In genomic region chr6:120294056-120294784, GRCm38 (mm10) we compare ENCODE assay signal across 8 mouse cellular contexts. TPM values are rescaled to one million over a fixed set of nuclear protein-coding genes. Genes with fewer than 3 reads are reported as not detected.
DNase-seq lines count a peak whose midpoint lies in the region; ATAC-seq lines count a peak whose summit lies in the region.

Gene D330020A13Rik (plus strand): TSS chr6:120294364.
Gene B4galnt3 (minus strand): TSS chr6:120294559.

- no peaks in the 10 kb centered on the region for H3K36me3 ChIP-seq in megakaryocyte, embryonic 14.5 days (replicated peaks; ENCODE audit: low read length)
- no peaks in the 10 kb centered on the region for H3K36me3 ChIP-seq in heart, embryonic 16.5 days (ENCODE audit: control insufficient read depth, insufficient read depth)
- no peaks in the 10 kb centered on the region for H3K36me3 ChIP-seq in liver, embryonic 13.5 days
- H3K36me3 ChIP-seq in neural tube, embryonic 13.5 days = no peaks in the 10 kb centered on the region

- peaks cover 69% of the 10 kb centered on the region for H3K27me3 ChIP-seq in megakaryocyte, embryonic 14.5 days (replicated peaks)
- peaks cover 15% of the 10 kb centered on the region for H3K27me3 ChIP-seq in heart, embryonic 16.5 days (ENCODE audit: control insufficient read depth, insufficient read depth, low read length)
- H3K27me3 ChIP-seq in liver, embryonic 13.5 days = peaks cover 78% of the 10 kb centered on the region
- H3K27me3 ChIP-seq in neural tube, embryonic 13.5 days = peaks cover 51% of the 10 kb centered on the region

- DNase-seq in kidney, postnatal 14 days = peak; percentile 69
- no peak for DNase-seq in liver, embryonic 13.5 days
- peak; percentile 79 for DNase-seq in thymus, postnatal 4 days

- peak within 1 kb of the TSS; percentile 84 for H3K4me2 ChIP-seq in heart, embryonic 16.5 days (ENCODE audit: low read depth, low read length)
- H3K4me2 ChIP-seq in liver, embryonic 13.5 days = peak within 1 kb of the TSS; percentile 74
- peak within 1 kb of the TSS; percentile 99 for H3K4me2 ChIP-seq in neural tube, embryonic 13.5 days

- ATAC-seq in megakaryocyte, adult 5-6 weeks (ENCODE audit: poor library complexity, severe bottlenecking) = no peak
- peak; percentile 53 for ATAC-seq in common myeloid progenitor, adult 5-6 weeks (replicated peaks; ENCODE audit: low read depth, poor library complexity, severe bottlenecking)
- peak; percentile 70 for ATAC-seq in heart, embryonic 16.5 days (replicated peaks; ENCODE audit: extremely low read depth, insufficient read depth, low FRiP score)
- no peak for ATAC-seq in liver, embryonic 13.5 days (ENCODE audit: low read depth)
- ATAC-seq in neural tube, embryonic 13.5 days (ENCODE audit: low read depth) = peak; percentile 86

- peak within 1 kb of the TSS; percentile 91 for H3K4me3 ChIP-seq in megakaryocyte, embryonic 14.5 days (replicated peaks)
- peak within 1 kb of the TSS; percentile 64 for H3K4me3 ChIP-seq in heart, embryonic 16.5 days (ENCODE audit: low read length)
- H3K4me3 ChIP-seq in liver, embryonic 13.5 days (replicated peaks) = peak within 1 kb of the TSS; percentile 57
- H3K4me3 ChIP-seq in neural tube, embryonic 13.5 days = peak within 1 kb of the TSS; percentile 66

- peaks cover 14% of the 10 kb centered on the region for H3K4me1 ChIP-seq in megakaryocyte, embryonic 14.5 days
- H3K4me1 ChIP-seq in heart, embryonic 16.5 days (ENCODE audit: control insufficient read depth, insufficient read depth, low read length) = peaks cover 3% of the 10 kb centered on the region
- peaks cover 12% of the 10 kb centered on the region for H3K4me1 ChIP-seq in liver, embryonic 13.5 days (replicated peaks)
- peaks cover 12% of the 10 kb centered on the region for H3K4me1 ChIP-seq in neural tube, embryonic 13.5 days (replicated peaks)

- peak within 1 kb of the TSS; percentile 61 for H3K9ac ChIP-seq in heart, embryonic 16.5 days (ENCODE audit: low read length)
- peak within 1 kb of the TSS; percentile 15; the same call in 1 of the 2 replicates for H3K9ac ChIP-seq in liver, embryonic 13.5 days
- peak within 1 kb of the TSS; percentile 73 for H3K9ac ChIP-seq in neural tube, embryonic 13.5 days

- under 1% methylated on average over 77 of the region's 79 CpGs for WGBS in heart, embryonic 16.5 days
- under 1% methylated on average over 79 of the region's 79 CpGs for WGBS in liver, embryonic 13.5 days (ENCODE audit: insufficient replicate concordance)
- under 1% methylated on average over 59 of the region's 79 CpGs for WGBS in neural tube, embryonic 13.5 days

- H3K27ac ChIP-seq in heart, embryonic 16.5 days (ENCODE audit: low read length) = no peak within 1 kb of the TSS
- H3K27ac ChIP-seq in liver, embryonic 13.5 days = no peak within 1 kb of the TSS
- H3K27ac ChIP-seq in neural tube, embryonic 13.5 days (replicated peaks) = no peak within 1 kb of the TSS

- peaks cover 19% of the 10 kb centered on the region for H3K9me3 ChIP-seq in megakaryocyte, embryonic 14.5 days
- H3K9me3 ChIP-seq in heart, embryonic 16.5 days (replicated peaks; ENCODE audit: control insufficient read depth, low read length) = no peaks in the 10 kb centered on the region
- no peaks in the 10 kb centered on the region for H3K9me3 ChIP-seq in liver, embryonic 13.5 days (replicated peaks)
- H3K9me3 ChIP-seq in neural tube, embryonic 13.5 days = no peaks in the 10 kb centered on the region

RNA-seq across cellular contexts. Expression of gene D330020A13Rik, which starts in this region (rescaled TPM):
- not detected in 2 replicates for polyA plus RNA-seq in megakaryocyte, embryonic 14.5 days (2012; ENCODE audit: insufficient read depth, low replicate concordance)
- not detected in 2 replicates for total RNA-seq in megakaryocyte, adult 5-6 weeks (2015)
- not detected in 2 replicates for total RNA-seq in megakaryocyte, adult 5-6 weeks (2017)
- not detected in 2 replicates for total RNA-seq in common myeloid progenitor, adult 5-6 weeks (2017)
- polyA plus RNA-seq in heart, embryonic 16.5 days (2015; fragmentation: Nextera tagmentation; extraction: Ambion mirVana) = 0.49 TPM in 1 of 2 replicates, not detected in the other
- not detected in 2 replicates for polyA plus RNA-seq in liver, embryonic 13.5 days (2015; fragmentation: Nextera tagmentation; extraction: Ambion mirVana)
- polyA plus RNA-seq in neural tube, embryonic 13.5 days (2015; fragmentation: Nextera tagmentation; extraction: Ambion mirVana) = 0.29 TPM in 1 of 2 replicates, not detected in the other

RNA-seq across cellular contexts. Expression of gene B4galnt3, which starts in this region (rescaled TPM):
- polyA plus RNA-seq in megakaryocyte, embryonic 14.5 days (2012; ENCODE audit: insufficient read depth, low replicate concordance) = 0.03 and 0.61 TPM in 2 replicates
- total RNA-seq in megakaryocyte, adult 5-6 weeks (2015) = not detected in 2 replicates
- total RNA-seq in megakaryocyte, adult 5-6 weeks (2017) = not detected in 2 replicates
- total RNA-seq in common myeloid progenitor, adult 5-6 weeks (2017) = not detected in 2 replicates
- 0.20 TPM in 2 replicates for polyA plus RNA-seq in heart, embryonic 16.5 days (2015; fragmentation: Nextera tagmentation; extraction: Ambion mirVana)
- 0.16 and 0.29 TPM in 2 replicates for polyA plus RNA-seq in liver, embryonic 13.5 days (2015; fragmentation: Nextera tagmentation; extraction: Ambion mirVana)
- polyA plus RNA-seq in neural tube, embryonic 13.5 days (2015; fragmentation: Nextera tagmentation; extraction: Ambion mirVana) = 0.11 and 0.18 TPM in 2 replicates

Comparison
In these comparisons a context has a peak if more than half of its experiments do, and no peak if none do; other contexts are left out.
1. Peak in ATAC-seq in common myeloid progenitor, adult 5-6 weeks; RNA of the genes that start here not detected or under 1 TPM.
2. Peak in ATAC-seq, H3K4me3 ChIP-seq, H3K9ac ChIP-seq and H3K4me2 ChIP-seq in heart, embryonic 16.5 days; RNA of the genes that start here not detected or under 1 TPM.
3. Peak in ATAC-seq, H3K4me3 ChIP-seq, H3K9ac ChIP-seq and H3K4me2 ChIP-seq in neural tube, embryonic 13.5 days; RNA of the genes that start here not detected or under 1 TPM.
4. H3K9ac ChIP-seq: peak in every context shown above with its lines; median percentile 73 in neural tube, embryonic 13.5 days; 61 in heart, embryonic 16.5 days; 15 in liver, embryonic 13.5 days.